Mouse (Mus musculus) cortical plate, adult 2 months (tissue): ENCODE data around the gene Abcc2.

Experiments used
- CTCF ChIP-seq: fragments of 200-500 bp; IDR thresholded peaks from 2 replicates; pipeline ENCODE4 v1.5.1; 2011; ENCODE audit warnings: mild to moderate bottlenecking, control low read depth, low read length; ENCODE audit not compliant: insufficient read depth; ENCODE audit errors: extremely low read depth
- POLR2A ChIP-seq: fragments of 200-500 bp; IDR thresholded peaks from 2 replicates; pipeline ENCODE4 v1.6.1; 2011; ENCODE audit warnings: mild to moderate bottlenecking, low read length, control low read depth; ENCODE audit not compliant: insufficient read depth; ENCODE audit errors: extremely low read depth

- TF ChIP-seq CTCF (no peak), POLR2A (no peak)
These were observed 98.4 kb downstream of the Abcc2 start for GRCm38 (mm10) chr19:43880420-43880819.
